Mouse (Mus musculus) heart, embryonic 12.5 days (tissue): ENCODE results near the gene Serpina3m. TPM values are rescaled to one million over a fixed set of nuclear protein-coding genes. Genes with fewer than 3 reads are reported as not detected.
A peak's percentile ranks its signal among the peaks of the same experiment; 100 is the strongest.
"Not testable (repeated sequence)": the region's sequence is repeated elsewhere in the genome, so short reads cannot be mapped to it uniquely, and the experiment has no call there.

Experiments
- ATAC-seq: fragments of 200-750 bp; cut with Nextera tagmentation; 2 replicates; pipeline ENCODE4 v1.8.0; 2017; ENCODE audit warnings: moderate TSS enrichment, moderate library complexity; ENCODE audit not compliant: insufficient number of reproducible peaks, low FRiP score
- H3K27ac ChIP-seq: fragments of 300-500 bp; sonication (generic); 2 replicates; pipeline ENCODE4 v1.5.1; 2016; ENCODE audit warnings: mild to moderate bottlenecking, moderate library complexity; ENCODE audit not compliant: poor library complexity, severe bottlenecking
- H3K27me3 ChIP-seq: fragments of 300-500 bp; sonication (generic); replicated peaks from 2 replicates; pipeline ENCODE4 v1.6.1; 2016; ENCODE audit warnings: mild to moderate bottlenecking, moderate library complexity
- H3K36me3 ChIP-seq: fragments of 300-500 bp; sonication (generic); 2 replicates; pipeline ENCODE4 v1.6.1; 2016; ENCODE audit warnings: mild to moderate bottlenecking, moderate library complexity
- H3K4me1 ChIP-seq: fragments of 300-500 bp; sonication (generic); replicated peaks from 2 replicates; pipeline ENCODE4 v1.6.1; 2016; ENCODE audit warnings: mild to moderate bottlenecking
- H3K4me2 ChIP-seq: fragments of 300-500 bp; sonication (generic); 2 replicates; pipeline ENCODE4 v1.6.1; 2016; ENCODE audit warnings: mild to moderate bottlenecking, moderate library complexity
- H3K4me3 ChIP-seq: fragments of 300-500 bp; sonication (generic); 2 replicates; pipeline ENCODE4 v1.5.1; 2016; ENCODE audit warnings: mild to moderate bottlenecking
- H3K9ac ChIP-seq: fragments of 300-500 bp; sonication (generic); 2 replicates; pipeline ENCODE4 v1.6.1; 2016; ENCODE audit warnings: mild to moderate bottlenecking, moderate library complexity
- H3K9me3 ChIP-seq: fragments of 300-500 bp; sonication (generic); replicated peaks from 2 replicates; pipeline ENCODE4 v1.6.1; 2016; ENCODE audit warnings: mild to moderate bottlenecking, moderate library complexity
- WGBS: fragments of 180-500 bp; shearing (Covaris S2); methylation state at CpG from one replicate; pipeline ENCODE4 v1.1.7; 2016; 5-methylcytosine and 5-hydroxymethylcytosine counted together
- polyA plus RNA-seq: library from polyadenylated mRNA; unstranded; fragments of >200 nt; fragmentation: Nextera tagmentation; extraction: Ambion mirVana; gene quantifications from 2 replicates; pipeline ENCODE4 v1.2.1, GENCODE M21; 2016

Gene Serpina3m
- polyA plus RNA-seq, 1 experiment from 2014 or later = not detected

GRCm38 (mm10) chr12:104388477-104388876 is 50.2 kb downstream of the Serpina3m start:
- H3K4me2 ChIP-seq = no peak overlapping the region
- no peaks in the 10 kb centered on the region for H3K36me3 ChIP-seq
- no peak for ATAC-seq
- no peaks in the 10 kb centered on the region for H3K9me3 ChIP-seq
- no peak overlapping the region for H3K4me3 ChIP-seq
- no peak overlapping the region for H3K9ac ChIP-seq
- H3K4me1 ChIP-seq = no peaks in the 10 kb centered on the region
- H3K27ac ChIP-seq = no peak overlapping the region
- H3K27me3 ChIP-seq = no peaks in the 10 kb centered on the region

- not testable (repeated sequence) for H3K27me3 ChIP-seq, H3K36me3 ChIP-seq, H3K27ac ChIP-seq, H3K4me3 ChIP-seq, ATAC-seq, H3K9me3 ChIP-seq, H3K4me2 ChIP-seq, H3K4me1 ChIP-seq, H3K9ac ChIP-seq
- WGBS = 68% methylated on average over 2 of the region's 2 CpGs
Measured at GRCm38 (mm10) chr12:104391057-104391456, 52.8 kb downstream of the Serpina3m start.

GRCm38 (mm10) chr12:104403968-104404367 is 65.7 kb downstream of the Serpina3m start:
- no peak overlapping the region for H3K9ac ChIP-seq
- no peak overlapping the region for H3K4me3 ChIP-seq
- H3K27me3 ChIP-seq = 0 out of 2 replicates have a peak, but pooled peaks cover 11% of the 10 kb centered on the region
- ATAC-seq = no peak
- no peaks in the 10 kb centered on the region for H3K36me3 ChIP-seq
- 77% methylated on average over 5 of the region's 5 CpGs for WGBS
- no peak overlapping the region for H3K27ac ChIP-seq
- H3K4me1 ChIP-seq = no peaks in the 10 kb centered on the region
- no peaks in the 10 kb centered on the region for H3K9me3 ChIP-seq
- H3K4me2 ChIP-seq = no peak overlapping the region

- no peak for ATAC-seq
- Histone ChIP-seq H3K4me1 (no peaks in the 10 kb centered on the region), H3K9me3 (no peaks in the 10 kb centered on the region), H3K9ac (no peak within 1 kb of the TSS), H3K4me3 (no peak within 1 kb of the TSS), H3K4me2 (no peak within 1 kb of the TSS), H3K36me3 (no peaks in the 10 kb centered on the region), H3K27me3 (0 out of 2 replicates have a peak, but pooled peaks cover 11% of the 10 kb centered on the region), H3K27ac (no peak within 1 kb of the TSS)
- WGBS = 58% methylated on average over 4 of the region's 4 CpGs
Measured at GRCm38 (mm10) chr12:104406454-104406885, 68.2 kb downstream of the Serpina3m start, which contains the start of gene Serpina3n. Serpina3n (plus strand) TSS chr12:104406729.

- H3K9me3 ChIP-seq = no peaks in the 10 kb centered on the region
- no peak overlapping the region for H3K27ac ChIP-seq
- H3K4me1 ChIP-seq = 0 out of 2 replicates have a peak, but pooled peaks cover 2% of the 10 kb centered on the region
- no peaks in the 10 kb centered on the region for H3K36me3 ChIP-seq
- no peak overlapping the region for H3K4me2 ChIP-seq
- H3K9ac ChIP-seq = no peak overlapping the region
- H3K27me3 ChIP-seq = peaks cover 22% of the 10 kb centered on the region; the same call in 1 of the 2 replicates
- 79% methylated on average over 6 of the region's 6 CpGs for WGBS
- no peak overlapping the region for H3K4me3 ChIP-seq
- no peak for ATAC-seq
Measured at GRCm38 (mm10) chr12:104412507-104412906, 74.2 kb downstream of the Serpina3m start.

GRCm38 (mm10) chr12:104414576-104414975 is 76.3 kb downstream of the Serpina3m start:
- WGBS = 62% methylated on average over 2 of the region's 2 CpGs
- Histone ChIP-seq H3K4me3 (no peak overlapping the region), H3K9ac (no peak overlapping the region), H3K9me3 (no peaks in the 10 kb centered on the region), H3K4me1 (0 out of 2 replicates have a peak, but pooled peaks cover 2% of the 10 kb centered on the region), H3K27me3 (peaks cover 22% of the 10 kb centered on the region; the same call in 1 of the 2 replicates), H3K36me3 (no peaks in the 10 kb centered on the region), H3K27ac (no peak overlapping the region), H3K4me2 (no peak overlapping the region)
- no peak for ATAC-seq

GRCm38 (mm10) chr12:104415625-104416315 is 77.5 kb downstream of the Serpina3m start:
- Histone ChIP-seq H3K4me1 (0 out of 2 replicates have a peak, but pooled peaks cover 2% of the 10 kb centered on the region), H3K9me3 (no peaks in the 10 kb centered on the region), H3K9ac (no peak overlapping the region), H3K4me3 (no peak overlapping the region), H3K27me3 (peaks cover 26% of the 10 kb centered on the region; the same call in 1 of the 2 replicates), H3K36me3 (no peaks in the 10 kb centered on the region), H3K27ac (no peak overlapping the region), H3K4me2 (no peak overlapping the region)
- WGBS = 40% methylated on average over 6 of the region's 6 CpGs
- ATAC-seq = peak; percentile 66

GRCm38 (mm10) chr12:104418340-104419135 is 80.3 kb downstream of the Serpina3m start:
- WGBS = 21% methylated on average over 14 of the region's 17 CpGs
- H3K9me3 ChIP-seq = no peaks in the 10 kb centered on the region
- peak overlapping the region; percentile 38 for H3K4me3 ChIP-seq
- H3K9ac ChIP-seq = peak overlapping the region; percentile 59; the same call in 1 of the 2 replicates
- ATAC-seq = 0 out of 2 replicates have a peak, but pooled peaks have one; percentile 20
- H3K4me2 ChIP-seq = peak overlapping the region; percentile 65
- H3K27me3 ChIP-seq = peaks cover 27% of the 10 kb centered on the region; the same call in 1 of the 2 replicates
- H3K36me3 ChIP-seq = no peaks in the 10 kb centered on the region
- 0 out of 2 replicates have a peak, but pooled peaks cover 8% of the 10 kb centered on the region for H3K4me1 ChIP-seq
- H3K27ac ChIP-seq = no peak overlapping the region

- Histone ChIP-seq H3K27ac (no peak overlapping the region), H3K36me3 (no peaks in the 10 kb centered on the region), H3K9me3 (no peaks in the 10 kb centered on the region), H3K4me1 (0 out of 2 replicates have a peak, but pooled peaks cover 8% of the 10 kb centered on the region), H3K9ac (no peak overlapping the region), H3K27me3 (peaks cover 24% of the 10 kb centered on the region), H3K4me3 (no peak overlapping the region), H3K4me2 (no peak overlapping the region)
- no peak for ATAC-seq
- WGBS = 14% methylated on average over 2 of the region's 2 CpGs
Measured at GRCm38 (mm10) chr12:104419136-104419462, 80.8 kb downstream of the Serpina3m start.

- no peak overlapping the region for H3K4me2 ChIP-seq
- peaks cover 33% of the 10 kb centered on the region for H3K27me3 ChIP-seq
- no peak overlapping the region for H3K9ac ChIP-seq
- no peaks in the 10 kb centered on the region for H3K9me3 ChIP-seq
- H3K4me1 ChIP-seq = 0 out of 2 replicates have a peak, but pooled peaks cover 5% of the 10 kb centered on the region
- H3K27ac ChIP-seq = no peak overlapping the region
- no peak overlapping the region for H3K4me3 ChIP-seq
- ATAC-seq = peak; percentile 82
- 60% methylated on average over 11 of the region's 11 CpGs for WGBS
- H3K36me3 ChIP-seq = no peaks in the 10 kb centered on the region
Measured at GRCm38 (mm10) chr12:104422615-104423392, 84.5 kb downstream of the Serpina3m start.
